Mouse (Mus musculus) adrenal gland, postnatal 14 days (tissue): ENCODE measurements around the gene Clec4a1. TPM values are rescaled to one million over a fixed set of nuclear protein-coding genes. Genes with fewer than 3 reads are reported as not detected.

Experiments
- total RNA-seq: library from RNA; stranded (reverse); gene quantifications from 2 replicates; pipeline ENCODE4 v1.2.3, GENCODE M21; 2021

The Clec4a1 gene
- total RNA-seq, 1 experiment from 2014 or later: 3.7 TPM

Other genes starting within 250 kb of the Clec4a1 start
- gene Nanog, start 214.4 kb upstream of the Clec4a1 start, total RNA-seq: not detected in 2 replicates
- 8.5 and 14.9 TPM in 2 replicates for gene Slc2a3, start 120.2 kb upstream of the Clec4a1 start, total RNA-seq
- 21.0 and 21.3 TPM in 2 replicates for gene Foxj2, start 101.9 kb upstream of the Clec4a1 start, total RNA-seq
- 1.4 and 2.1 TPM in 2 replicates for gene C3ar1, start 65.7 kb upstream of the Clec4a1 start, total RNA-seq
- gene Necap1, start 47.4 kb upstream of the Clec4a1 start, total RNA-seq: 47.1 and 47.2 TPM in 2 replicates
- gene Clec4a3, start 30.7 kb downstream of the Clec4a1 start, total RNA-seq: 2.9 and 3.9 TPM in 2 replicates
- not detected in 2 replicates for gene Clec4a4, start 68.5 kb downstream of the Clec4a1 start, total RNA-seq
- gene Clec4b1, start 128.1 kb downstream of the Clec4a1 start, total RNA-seq: not detected in 2 replicates
- gene Clec4a2, start 184.6 kb downstream of the Clec4a1 start, total RNA-seq: 3.7 and 4.0 TPM in 2 replicates